Mouse (Mus musculus) midbrain, embryonic 15.5 days (tissue): ENCODE measurements around the gene Wwox. TPM values are rescaled to one million over a fixed set of nuclear protein-coding genes. Genes with fewer than 3 reads are reported as not detected.

ENCODE experiments used
- ATAC-seq: fragments of 200-750 bp; cut with Nextera tagmentation; replicated peaks from 2 replicates; pipeline ENCODE4 v1.8.0; 2017; ENCODE audit warnings: moderate TSS enrichment
- H3K27ac ChIP-seq: fragments of 300-500 bp; sonication (generic); 2 replicates; pipeline ENCODE4 v1.5.1; 2015; ENCODE audit warnings: mild to moderate bottlenecking, inconsistent platforms
- H3K27me3 ChIP-seq: fragments of 300-500 bp; sonication (generic); replicated peaks from 2 replicates; pipeline ENCODE4 v1.6.1; 2015; ENCODE audit warnings: inconsistent platforms
- H3K36me3 ChIP-seq: fragments of 300-500 bp; sonication (generic); replicated peaks from 2 replicates; pipeline ENCODE4 v1.6.1; 2015; ENCODE audit warnings: inconsistent platforms
- H3K4me1 ChIP-seq: fragments of 300-500 bp; sonication (generic); 2 replicates; pipeline ENCODE4 v1.6.1; 2015; ENCODE audit warnings: inconsistent platforms
- H3K4me2 ChIP-seq: fragments of 300-500 bp; sonication (generic); 2 replicates; pipeline ENCODE4 v1.6.1; 2015; ENCODE audit warnings: inconsistent platforms, mild to moderate bottlenecking, moderate library complexity
- H3K4me3 ChIP-seq: fragments of 300-500 bp; sonication (generic); 2 replicates; pipeline ENCODE4 v1.5.1; 2015; ENCODE audit warnings: mild to moderate bottlenecking, inconsistent platforms
- H3K9ac ChIP-seq: fragments of 300-500 bp; sonication (generic); 2 replicates; pipeline ENCODE4 v1.6.1; 2015; ENCODE audit warnings: mild to moderate bottlenecking, inconsistent platforms
- H3K9me3 ChIP-seq: fragments of 300-500 bp; sonication (generic); 2 replicates; pipeline ENCODE4 v1.6.1; 2016; ENCODE audit warnings: inconsistent platforms
- WGBS: fragments of 180-500 bp; shearing (Covaris S2); methylation state at CpG from one replicate; pipeline ENCODE4 v1.1.7; 2015; ENCODE audit warnings: mixed read lengths; 5-methylcytosine and 5-hydroxymethylcytosine counted together
- polyA plus RNA-seq: library from polyadenylated mRNA; unstranded; fragments of >200 nt; fragmentation: Nextera tagmentation; extraction: Ambion mirVana; gene quantifications from 2 replicates; pipeline ENCODE4 v1.2.1, GENCODE M21; 2015

Gene Wwox
- polyA plus RNA-seq, 1 experiment from 2014 or later = 13.2 TPM

- Histone ChIP-seq H3K36me3 (no peaks in the 10 kb centered on the region), H3K4me1 (peaks cover 11% of the 10 kb centered on the region), H3K9ac (no peak overlapping the region), H3K9me3 (no peaks in the 10 kb centered on the region), H3K27me3 (no peaks in the 10 kb centered on the region), H3K4me2 (no peak overlapping the region), H3K27ac (no peak overlapping the region), H3K4me3 (no peak overlapping the region)
- ATAC-seq = no peak
- WGBS = 86% methylated on average over 4 of the region's 4 CpGs
Measured at GRCm38 (mm10) chr8:114441616-114442015, 2.2 kb downstream of the Wwox start.

- Histone ChIP-seq H3K9ac (no peak overlapping the region), H3K9me3 (no peaks in the 10 kb centered on the region), H3K27me3 (no peaks in the 10 kb centered on the region), H3K36me3 (no peaks in the 10 kb centered on the region), H3K27ac (no peak overlapping the region), H3K4me3 (no peak overlapping the region), H3K4me1 (no peaks in the 10 kb centered on the region), H3K4me2 (no peak overlapping the region)
- 87% methylated on average over 7 of the region's 7 CpGs for WGBS
- no peak for ATAC-seq
Measured at GRCm38 (mm10) chr8:114446884-114447283, 7.4 kb downstream of the Wwox start.

- Histone ChIP-seq H3K27ac (no peak overlapping the region), H3K4me2 (no peak overlapping the region), H3K4me3 (no peak overlapping the region), H3K9me3 (no peaks in the 10 kb centered on the region), H3K4me1 (peaks cover 6% of the 10 kb centered on the region; the same call in 1 of the 2 replicates), H3K9ac (no peak overlapping the region), H3K27me3 (no peaks in the 10 kb centered on the region), H3K36me3 (no peaks in the 10 kb centered on the region)
- WGBS = 89% methylated on average over 8 of the region's 8 CpGs
- no peak for ATAC-seq
Measured at GRCm38 (mm10) chr8:114452278-114452677, 12.8 kb downstream of the Wwox start.

GRCm38 (mm10) chr8:114452781-114453221, 13.3 kb downstream of the Wwox start:
- Histone ChIP-seq H3K27me3 (no peaks in the 10 kb centered on the region), H3K9ac (0 out of 2 replicates have a peak overlapping the region, but pooled peaks have one; percentile 12), H3K27ac (peak overlapping the region; percentile 34; the same call in 1 of the 2 replicates), H3K9me3 (no peaks in the 10 kb centered on the region), H3K4me1 (peaks cover 6% of the 10 kb centered on the region; the same call in 1 of the 2 replicates), H3K4me2 (peak overlapping the region; percentile 29; the same call in 1 of the 2 replicates), H3K36me3 (no peaks in the 10 kb centered on the region), H3K4me3 (no peak overlapping the region)
- WGBS = 7% methylated on average over 9 of the region's 9 CpGs
- ATAC-seq = no peak

- ATAC-seq = no peak
- Histone ChIP-seq H3K4me1 (peaks cover 6% of the 10 kb centered on the region; the same call in 1 of the 2 replicates), H3K4me2 (no peak overlapping the region), H3K4me3 (no peak overlapping the region), H3K27ac (no peak overlapping the region), H3K36me3 (no peaks in the 10 kb centered on the region), H3K9ac (no peak overlapping the region), H3K9me3 (no peaks in the 10 kb centered on the region), H3K27me3 (no peaks in the 10 kb centered on the region)
- WGBS = 85% methylated on average over 8 of the region's 8 CpGs
Measured at GRCm38 (mm10) chr8:114455302-114455701, 15.8 kb downstream of the Wwox start.

GRCm38 (mm10) chr8:114455953-114456352, 16.5 kb downstream of the Wwox start:
- ATAC-seq = no peak
- H3K4me2 ChIP-seq = no peak overlapping the region
- WGBS = 82% methylated on average over 15 of the region's 15 CpGs
- no peaks in the 10 kb centered on the region for H3K36me3 ChIP-seq
- peaks cover 6% of the 10 kb centered on the region; the same call in 1 of the 2 replicates for H3K4me1 ChIP-seq
- H3K27me3 ChIP-seq = no peaks in the 10 kb centered on the region
- H3K9ac ChIP-seq = no peak overlapping the region
- no peak overlapping the region for H3K4me3 ChIP-seq
- H3K27ac ChIP-seq = no peak overlapping the region
- no peaks in the 10 kb centered on the region for H3K9me3 ChIP-seq

- peaks cover 10% of the 10 kb centered on the region; the same call in 1 of the 2 replicates for H3K4me1 ChIP-seq
- no peak overlapping the region for H3K4me3 ChIP-seq
- H3K4me2 ChIP-seq = no peak overlapping the region
- no peaks in the 10 kb centered on the region for H3K9me3 ChIP-seq
- no peak for ATAC-seq
- no peaks in the 10 kb centered on the region for H3K36me3 ChIP-seq
- H3K27ac ChIP-seq = no peak overlapping the region
- no peaks in the 10 kb centered on the region for H3K27me3 ChIP-seq
- WGBS = 75% methylated on average over 25 of the region's 25 CpGs
- H3K9ac ChIP-seq = no peak overlapping the region
Measured at GRCm38 (mm10) chr8:114458113-114458784, 18.8 kb downstream of the Wwox start.

- no peak overlapping the region for H3K9ac ChIP-seq
- no peaks in the 10 kb centered on the region for H3K36me3 ChIP-seq
- H3K27ac ChIP-seq = no peak overlapping the region
- no peaks in the 10 kb centered on the region for H3K9me3 ChIP-seq
- peaks cover 10% of the 10 kb centered on the region; the same call in 1 of the 2 replicates for H3K4me1 ChIP-seq
- H3K4me2 ChIP-seq = no peak overlapping the region
- 75% methylated on average over 5 of the region's 5 CpGs for WGBS
- H3K4me3 ChIP-seq = no peak overlapping the region
- H3K27me3 ChIP-seq = no peaks in the 10 kb centered on the region
- no peak for ATAC-seq
Measured at GRCm38 (mm10) chr8:114460600-114460999, 21.1 kb downstream of the Wwox start.

- Histone ChIP-seq H3K36me3 (no peaks in the 10 kb centered on the region), H3K4me3 (no peak overlapping the region), H3K4me2 (no peak overlapping the region), H3K4me1 (peaks cover 10% of the 10 kb centered on the region; the same call in 1 of the 2 replicates), H3K9ac (no peak overlapping the region), H3K27ac (no peak overlapping the region), H3K27me3 (no peaks in the 10 kb centered on the region), H3K9me3 (no peaks in the 10 kb centered on the region)
- ATAC-seq = no peak
- 91% methylated on average over 11 of the region's 11 CpGs for WGBS
Measured at GRCm38 (mm10) chr8:114462591-114462990, 23.1 kb downstream of the Wwox start.

- no peak overlapping the region for H3K27ac ChIP-seq
- no peak overlapping the region for H3K9ac ChIP-seq
- no peak for ATAC-seq
- H3K4me1 ChIP-seq = peaks cover 10% of the 10 kb centered on the region; the same call in 1 of the 2 replicates
- H3K9me3 ChIP-seq = no peaks in the 10 kb centered on the region
- 34% methylated on average over 10 of the region's 10 CpGs for WGBS
- H3K4me2 ChIP-seq = no peak overlapping the region
- H3K36me3 ChIP-seq = no peaks in the 10 kb centered on the region
- no peaks in the 10 kb centered on the region for H3K27me3 ChIP-seq
- no peak overlapping the region for H3K4me3 ChIP-seq
Measured at GRCm38 (mm10) chr8:114463305-114463704, 23.9 kb downstream of the Wwox start.

- no peaks in the 10 kb centered on the region for H3K9me3 ChIP-seq
- H3K36me3 ChIP-seq = no peaks in the 10 kb centered on the region
- H3K4me1 ChIP-seq = no peaks in the 10 kb centered on the region
- 60% methylated on average over 21 of the region's 21 CpGs for WGBS
- no peak overlapping the region for H3K27ac ChIP-seq
- H3K9ac ChIP-seq = no peak overlapping the region
- H3K4me3 ChIP-seq = no peak overlapping the region
- no peaks in the 10 kb centered on the region for H3K27me3 ChIP-seq
- ATAC-seq = 0 out of 2 replicates have a peak, but pooled peaks have one; percentile 33
- H3K4me2 ChIP-seq = no peak overlapping the region
Measured at GRCm38 (mm10) chr8:114468526-114469207, 29.2 kb downstream of the Wwox start.

GRCm38 (mm10) chr8:114469208-114469590, 29.7 kb downstream of the Wwox start:
- H3K27ac ChIP-seq = no peak overlapping the region
- no peak overlapping the region for H3K4me3 ChIP-seq
- H3K9ac ChIP-seq = no peak overlapping the region
- ATAC-seq = no peak
- no peaks in the 10 kb centered on the region for H3K27me3 ChIP-seq
- H3K36me3 ChIP-seq = no peaks in the 10 kb centered on the region
- 92% methylated on average over 10 of the region's 10 CpGs for WGBS
- H3K9me3 ChIP-seq = no peaks in the 10 kb centered on the region
- no peaks in the 10 kb centered on the region for H3K4me1 ChIP-seq
- no peak overlapping the region for H3K4me2 ChIP-seq
